Mouse (Mus musculus): Measurements from ENCODE around the gene Gba2.

The Gba2 gene

DNA sequence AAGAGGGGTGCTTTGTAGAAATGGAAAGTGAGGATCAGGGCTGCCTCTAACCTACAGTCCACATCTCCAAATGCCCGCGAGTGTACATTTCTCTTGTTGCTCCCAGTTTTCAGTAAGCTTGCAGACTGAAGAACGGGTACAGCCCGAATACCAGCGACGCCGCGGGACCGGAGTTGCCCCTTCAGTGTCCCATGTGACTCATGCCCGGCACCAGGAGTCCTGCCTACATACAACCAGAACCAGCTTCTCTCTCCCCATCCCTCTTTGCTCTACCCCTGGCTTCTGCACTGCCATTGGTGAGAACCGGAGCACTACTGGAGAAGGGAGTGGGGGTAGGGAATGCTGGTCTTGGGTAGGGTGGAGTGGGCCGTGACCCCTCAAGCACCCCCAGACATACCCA is 2.7 kb upstream of the Gba2 start:
- DNase-seq (ENCODE audit: low spot score in 2 of 2): no peak

DNA sequence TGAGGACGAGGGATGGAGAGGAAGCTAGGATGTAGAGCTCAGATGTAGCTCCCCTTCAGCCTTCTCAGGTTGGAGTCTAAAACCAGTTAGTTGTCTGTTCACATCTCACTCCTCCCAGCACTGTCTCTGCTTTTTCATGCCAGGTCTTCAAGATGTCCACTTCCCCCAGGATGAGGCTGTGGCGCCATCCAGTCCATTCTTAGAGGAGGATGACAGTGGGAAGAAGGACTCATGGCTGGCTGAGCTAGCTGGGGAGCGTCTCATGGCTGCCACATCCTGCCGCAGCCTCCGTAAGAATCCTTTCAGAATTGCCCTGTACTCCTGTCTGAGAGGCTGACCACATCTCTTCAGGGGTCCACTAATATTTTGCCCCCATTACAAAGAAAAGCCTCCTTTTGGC is 2.0 kb upstream of the Gba2 start:
- no peak for DNase-seq (ENCODE audit: low spot score in 2 of 2)

DNA sequence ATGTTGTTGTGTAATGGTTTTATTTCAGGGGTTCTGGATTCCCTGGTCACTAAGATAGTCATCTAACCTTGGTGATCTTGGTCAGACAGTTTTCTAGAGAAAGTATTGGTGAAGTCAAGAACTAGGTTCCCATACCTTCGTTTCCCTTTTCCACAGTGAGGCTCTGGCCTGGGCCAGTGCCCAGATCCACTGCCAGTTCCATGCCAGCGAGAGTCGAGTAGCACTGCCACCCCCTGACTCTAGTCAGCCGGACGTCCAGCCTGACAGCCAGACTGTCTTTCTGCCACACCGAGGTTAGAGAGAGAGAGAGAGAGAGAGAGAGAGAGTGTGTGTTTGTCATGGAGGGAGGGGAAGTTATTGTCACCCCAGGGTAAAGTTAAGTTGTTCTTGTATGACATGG is 1.1 kb upstream of the Gba2 start:
- DNase-seq (ENCODE audit: low spot score in 2 of 2): no peak

DNA sequence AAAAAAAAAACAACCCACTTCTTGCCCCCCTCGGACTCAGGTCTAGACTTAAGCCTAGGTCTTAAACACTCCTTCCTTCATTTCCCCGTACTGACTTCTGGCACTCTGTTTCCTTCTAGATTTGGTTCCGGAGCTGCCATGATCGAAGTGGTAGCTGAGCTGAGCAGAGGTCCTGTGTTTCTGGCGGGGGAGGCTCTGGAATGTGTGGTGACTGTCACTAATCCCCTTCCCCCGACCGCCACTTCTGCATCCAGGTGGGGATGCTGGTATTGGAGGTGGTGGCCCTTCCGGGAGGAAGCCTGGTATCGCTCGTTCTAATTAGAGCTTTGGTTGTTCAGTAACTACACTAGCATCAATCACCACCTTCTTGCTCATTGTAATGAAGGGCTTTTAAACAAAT is 583 bp upstream of the Gba2 start:
- no peak for DNase-seq (ENCODE audit: low spot score in 2 of 2)

DNA sequence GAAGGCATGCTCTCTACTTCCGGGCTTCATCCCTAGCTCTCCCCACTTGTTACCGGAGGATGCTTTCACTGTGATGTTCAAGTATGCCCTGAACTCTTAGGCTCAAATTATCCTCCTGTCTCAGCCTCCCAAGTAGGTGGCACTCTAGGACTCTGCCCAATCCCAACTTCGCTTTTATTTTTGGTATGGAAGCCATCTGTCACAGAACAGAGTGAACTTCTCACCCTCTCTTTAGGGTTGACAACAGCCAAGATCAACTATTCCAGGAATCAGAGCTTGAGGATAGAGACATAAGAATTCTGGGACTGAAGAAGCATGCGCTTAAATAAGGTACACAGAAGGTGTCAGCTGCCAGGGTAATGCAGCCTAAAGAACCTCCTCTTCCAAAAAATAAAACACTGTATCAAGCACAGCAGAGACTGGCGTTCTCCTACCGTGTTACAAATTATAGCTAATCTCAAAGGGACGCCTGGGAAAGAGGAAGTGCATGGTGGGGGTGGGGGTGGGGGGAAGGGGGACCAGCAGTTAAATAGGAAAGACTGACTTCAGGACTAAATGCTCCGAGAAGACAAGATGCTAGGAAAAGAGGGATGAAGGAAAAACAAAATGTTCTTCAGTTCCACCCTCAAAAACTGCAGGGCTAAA is 1.3 kb downstream of the Gba2 start:
- no peak for DNase-seq (ENCODE audit: low spot score in 2 of 2)

DNA sequence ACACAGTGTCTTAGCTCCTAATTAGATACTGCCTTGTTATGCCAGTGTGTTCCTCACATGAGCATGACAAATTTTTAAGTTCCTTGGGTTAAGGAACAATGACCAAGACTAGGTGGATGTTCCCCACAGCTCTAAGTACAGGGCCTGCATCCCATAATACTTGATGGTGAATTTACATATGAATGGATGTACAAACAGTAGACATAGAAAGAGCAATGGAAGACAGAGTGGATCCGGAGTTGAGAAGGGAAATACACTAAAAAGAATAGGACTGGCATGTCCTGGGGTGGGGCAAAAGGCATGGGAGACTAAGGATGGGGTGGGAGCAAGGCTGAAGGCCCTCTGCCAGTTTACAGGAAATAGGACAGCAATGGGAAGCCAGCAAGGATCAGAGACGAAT is 3.3 kb downstream of the Gba2 start:
- DNase-seq (ENCODE audit: low spot score in 2 of 2): no peak

DNA sequence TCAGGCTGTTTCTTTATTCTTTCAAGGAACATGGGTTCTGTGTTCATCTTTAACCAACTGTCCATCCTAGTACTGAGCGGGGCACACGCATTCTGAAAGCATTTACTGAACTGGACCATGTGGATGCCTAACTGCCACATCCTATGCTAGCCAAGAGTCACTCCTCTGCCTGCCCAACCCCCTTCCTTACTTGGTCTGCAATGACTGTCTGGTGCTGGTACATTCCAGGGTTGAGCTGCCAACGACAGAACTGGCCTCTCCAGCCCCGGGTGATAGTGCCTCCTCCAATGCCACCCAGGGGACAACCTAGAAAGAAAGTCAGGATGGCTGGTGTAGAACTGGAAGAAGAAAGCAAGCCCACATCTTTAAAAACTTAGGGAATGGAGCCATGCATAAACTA is 5.1 kb downstream of the Gba2 start:
- no peak for DNase-seq (ENCODE audit: low spot score in 2 of 2)

DNA sequence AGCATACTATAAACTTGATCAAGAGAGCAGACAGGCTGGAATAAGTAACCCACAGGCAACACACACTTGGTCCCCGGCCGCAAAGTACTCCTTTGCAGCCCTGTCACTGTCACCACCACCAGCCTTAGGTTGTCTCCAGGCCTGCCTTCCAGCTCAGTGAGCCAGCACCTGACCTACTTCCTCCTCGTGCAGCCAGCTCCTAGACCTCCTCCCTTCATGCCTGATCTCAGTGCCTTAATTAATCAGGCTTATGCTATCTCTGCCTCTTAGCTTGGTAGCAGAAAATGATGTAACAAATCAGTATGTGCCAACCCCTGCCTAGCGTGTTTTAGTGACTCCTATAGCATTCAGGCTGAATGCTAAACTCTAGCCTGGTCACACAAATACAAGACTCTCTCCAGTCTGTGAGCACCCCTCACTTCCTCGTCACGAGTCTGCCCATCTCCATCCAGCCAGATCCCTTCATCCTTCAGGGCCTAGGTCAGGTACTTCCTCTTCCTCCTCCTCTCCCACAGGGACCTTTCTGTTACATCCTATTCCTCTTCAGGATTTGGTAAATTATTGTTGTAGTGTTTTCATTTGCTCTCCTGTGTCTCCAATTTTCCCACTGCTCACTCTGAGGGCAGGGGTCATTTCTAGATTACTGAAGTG is 7.2 kb downstream of the Gba2 start:
- DNase-seq (ENCODE audit: low spot score in 2 of 2): no peak

DNA sequence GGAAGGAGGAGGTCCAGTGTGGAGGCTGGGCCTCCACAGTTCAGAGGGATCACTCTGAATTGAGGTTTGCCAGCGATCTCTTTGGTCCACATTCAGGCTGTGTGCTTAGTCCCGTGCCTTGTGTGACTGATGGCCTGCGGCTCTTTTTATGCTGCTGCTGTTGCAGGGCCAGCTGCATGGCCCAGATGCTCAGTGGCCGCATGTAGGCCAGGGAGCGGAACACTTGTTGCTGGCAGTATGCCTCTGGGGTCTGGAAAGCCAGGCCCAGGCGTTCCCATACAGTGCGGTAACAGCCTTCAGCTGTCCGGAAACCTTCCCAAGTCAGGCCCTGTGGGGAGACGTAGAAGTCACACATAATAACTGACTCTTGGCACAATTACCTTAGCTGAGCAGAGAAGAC is 11.5 kb downstream of the Gba2 start:
- no peak for DNase-seq (ENCODE audit: low spot score in 2 of 2)

DNA sequence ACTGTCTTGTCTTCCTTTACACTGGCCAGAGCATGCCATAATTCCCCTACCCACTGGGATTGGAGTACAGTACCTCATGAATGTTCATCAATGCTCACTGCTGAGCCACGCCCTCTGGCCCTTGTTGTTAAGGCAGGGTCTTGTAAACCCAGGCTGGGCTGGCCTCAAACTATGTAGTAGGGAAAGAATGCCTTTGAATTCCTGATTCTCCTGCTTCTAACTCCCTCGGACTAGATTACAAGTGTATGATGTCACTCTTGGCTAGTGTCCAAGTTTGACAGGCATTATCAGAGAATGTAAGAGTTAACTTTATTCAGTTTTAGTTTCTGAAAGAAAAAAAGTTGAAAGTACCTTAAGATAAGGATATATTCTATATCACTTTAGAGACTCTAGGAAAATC is 14.4 kb downstream of the Gba2 start:
- DNase-seq (ENCODE audit: low spot score in 2 of 2): no peak

DNA sequence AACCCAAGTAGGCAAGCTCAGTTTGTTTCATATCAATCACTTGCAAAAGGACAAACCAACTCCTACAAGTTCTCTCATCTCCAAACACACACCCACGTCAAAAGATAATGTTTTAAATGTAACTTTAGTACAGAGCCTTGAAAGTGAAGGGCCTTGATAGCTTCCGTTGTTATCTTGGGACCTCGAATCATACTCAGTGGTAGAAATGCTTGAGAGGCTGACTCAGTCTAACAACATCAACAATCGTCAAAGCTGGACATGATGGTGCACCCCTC is 15.1 kb downstream of the Gba2 start:
- no peak for DNase-seq (ENCODE audit: low spot score in 2 of 2)

DNA sequence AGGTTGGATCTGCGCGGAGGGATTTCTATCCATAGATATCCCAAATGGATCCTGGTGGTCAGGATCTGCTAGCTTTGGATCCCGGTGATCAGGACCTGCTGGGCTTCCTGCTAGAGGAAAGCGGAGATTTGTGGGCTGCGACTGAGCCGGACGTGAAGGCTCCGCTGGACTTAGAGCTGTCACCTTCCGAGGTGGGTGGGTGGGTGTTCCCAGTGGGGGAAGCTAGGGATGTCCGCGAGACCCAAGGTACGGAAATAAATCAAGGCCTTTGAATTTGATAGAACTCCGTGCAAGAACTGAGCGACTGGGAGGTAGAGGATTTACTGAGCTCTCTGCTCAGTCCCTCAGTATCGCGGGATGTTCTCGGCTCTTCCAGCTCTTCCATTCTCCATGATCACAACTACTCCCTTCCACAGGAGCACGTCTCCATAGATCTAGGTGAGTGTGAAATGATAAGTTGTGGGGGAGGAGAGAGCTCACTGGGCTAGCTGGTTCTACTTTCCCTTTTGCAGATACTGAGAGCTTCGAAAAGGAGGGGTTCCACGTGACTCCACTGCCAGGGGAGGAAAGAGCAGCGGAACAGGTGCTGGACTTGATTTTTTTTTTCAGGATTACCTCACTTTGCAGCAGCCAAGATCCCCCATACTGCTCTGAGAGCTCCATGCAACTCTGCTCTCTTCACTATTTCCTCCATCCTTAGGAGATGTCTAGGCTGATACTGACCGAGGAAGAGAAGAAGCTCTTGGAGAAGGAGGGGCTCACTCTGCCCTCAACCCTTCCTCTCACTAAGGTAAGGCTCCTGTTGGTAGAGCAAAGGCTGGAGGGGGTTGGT is 15.7 kb downstream of the Gba2 start:
- DNase-seq (ENCODE audit: low spot score in 2 of 2): no peak

DNA sequence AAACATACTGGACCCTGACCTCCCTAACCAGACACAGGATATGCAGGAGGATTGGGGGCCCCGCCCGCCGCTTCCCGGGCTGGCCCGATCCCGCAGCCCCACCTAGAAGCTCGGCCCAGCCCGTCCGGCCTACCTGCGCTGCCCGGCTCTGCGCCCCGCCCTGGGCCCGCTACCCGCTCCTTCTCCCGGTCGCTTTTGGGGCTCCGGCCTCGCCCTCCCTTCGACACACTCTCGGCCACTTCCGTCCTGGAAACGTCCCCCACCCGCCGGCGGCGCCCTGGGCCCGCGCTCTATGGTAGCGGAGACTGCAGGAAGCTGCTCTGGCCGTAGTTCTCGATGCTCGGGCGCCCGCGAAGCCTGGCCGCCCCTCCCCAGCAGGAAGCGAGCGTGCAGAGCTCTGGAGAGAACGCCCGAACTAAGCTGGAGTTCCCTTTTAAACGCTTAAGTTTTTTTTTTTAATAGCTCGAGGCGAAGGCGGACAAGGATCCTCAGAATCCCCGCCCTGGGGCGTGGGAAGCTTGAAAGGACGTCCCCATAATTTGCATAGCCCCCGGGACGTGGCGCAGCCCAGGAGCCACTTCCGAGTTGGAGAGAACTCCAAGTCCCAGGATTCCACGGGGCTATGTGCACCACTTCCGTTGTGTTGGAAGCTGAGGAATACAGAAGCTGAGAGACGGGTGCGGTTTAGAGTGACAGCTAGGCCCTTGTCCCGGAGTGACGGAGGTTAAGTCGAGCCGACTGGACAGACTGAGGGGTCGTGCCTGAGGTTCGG is 16.5 kb downstream of the Gba2 start, which contains the start of the genes Creb3 and Tln1:
Creb3 (plus strand) TSS at position 336 of the 772 bp plus-strand sequence.
Tln1 (minus strand) TSS at position 695 of the 772 bp plus-strand sequence.
- DNase-seq (ENCODE audit: low spot score in 2 of 2): peak; percentile 93

DNA sequence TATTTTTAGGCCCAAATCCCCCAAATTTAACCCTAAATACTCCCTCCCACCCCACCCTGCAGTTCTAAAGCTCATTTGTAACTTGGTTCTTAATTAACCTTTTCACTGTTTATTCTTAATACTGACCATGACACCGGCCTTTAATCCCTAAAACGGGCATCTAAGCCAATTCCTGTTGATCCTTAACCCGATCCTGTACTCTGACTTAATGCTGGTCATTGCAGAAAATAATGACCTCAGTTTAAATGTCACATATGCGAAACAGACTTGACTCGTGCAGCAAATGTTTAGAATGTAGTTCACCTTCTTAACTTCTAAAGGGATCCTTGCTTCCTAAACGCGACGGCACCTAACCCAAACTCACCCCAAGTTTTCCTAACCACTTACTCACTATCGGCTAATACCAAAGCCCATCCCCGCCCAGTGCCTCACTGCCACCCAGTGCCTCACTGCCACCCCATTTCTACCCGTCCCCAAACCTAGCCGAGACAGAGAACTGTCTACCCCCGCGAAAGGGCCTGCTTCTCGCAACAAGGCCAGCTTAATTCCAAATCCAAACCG is 17.2 kb downstream of the Gba2 start:
- DNase-seq (ENCODE audit: low spot score in 2 of 2): no peak

DNA sequence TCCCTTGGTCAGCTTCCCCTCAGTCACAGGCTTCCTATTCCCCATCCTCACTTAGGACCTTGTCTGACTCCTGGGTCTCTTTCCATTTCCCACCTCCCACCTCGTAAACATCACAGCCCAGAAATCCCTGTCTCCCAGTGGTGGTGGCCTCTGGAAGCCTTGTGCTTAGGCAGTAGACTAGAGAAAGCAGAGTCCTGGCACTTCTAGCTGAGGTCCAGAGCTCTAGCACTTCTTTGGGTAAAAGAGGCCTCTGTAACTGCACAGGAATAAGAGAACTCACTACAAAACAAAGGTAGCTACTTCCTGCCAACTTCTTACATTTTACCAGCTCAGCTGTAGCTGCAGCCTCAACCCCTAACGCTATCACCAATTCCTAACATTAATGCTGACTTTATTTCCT is 17.7 kb downstream of the Gba2 start:
- DNase-seq (ENCODE audit: low spot score in 2 of 2): no peak

DNA sequence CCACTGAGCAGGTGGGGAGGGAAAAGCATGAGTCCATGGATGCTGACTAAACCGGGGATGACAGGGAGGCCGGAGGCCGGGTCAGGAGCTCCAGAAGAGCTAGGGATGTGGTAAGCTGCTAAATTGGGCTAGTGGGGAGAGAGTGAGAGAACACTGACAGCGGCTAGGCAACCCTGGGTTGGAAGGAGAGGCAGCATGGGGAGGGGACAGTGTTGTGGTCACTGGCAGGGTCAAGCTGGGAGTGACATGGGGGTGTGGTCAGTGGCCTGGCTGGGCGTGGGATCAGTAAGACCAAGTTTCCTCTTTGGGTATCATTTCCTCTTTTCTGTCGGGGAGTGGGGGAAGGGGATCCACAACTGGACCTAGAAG is 18.4 kb downstream of the Gba2 start:
- peak; percentile 37 to 69 for DNase-seq (ENCODE audit: low spot score in 2 of 2)

DNA sequence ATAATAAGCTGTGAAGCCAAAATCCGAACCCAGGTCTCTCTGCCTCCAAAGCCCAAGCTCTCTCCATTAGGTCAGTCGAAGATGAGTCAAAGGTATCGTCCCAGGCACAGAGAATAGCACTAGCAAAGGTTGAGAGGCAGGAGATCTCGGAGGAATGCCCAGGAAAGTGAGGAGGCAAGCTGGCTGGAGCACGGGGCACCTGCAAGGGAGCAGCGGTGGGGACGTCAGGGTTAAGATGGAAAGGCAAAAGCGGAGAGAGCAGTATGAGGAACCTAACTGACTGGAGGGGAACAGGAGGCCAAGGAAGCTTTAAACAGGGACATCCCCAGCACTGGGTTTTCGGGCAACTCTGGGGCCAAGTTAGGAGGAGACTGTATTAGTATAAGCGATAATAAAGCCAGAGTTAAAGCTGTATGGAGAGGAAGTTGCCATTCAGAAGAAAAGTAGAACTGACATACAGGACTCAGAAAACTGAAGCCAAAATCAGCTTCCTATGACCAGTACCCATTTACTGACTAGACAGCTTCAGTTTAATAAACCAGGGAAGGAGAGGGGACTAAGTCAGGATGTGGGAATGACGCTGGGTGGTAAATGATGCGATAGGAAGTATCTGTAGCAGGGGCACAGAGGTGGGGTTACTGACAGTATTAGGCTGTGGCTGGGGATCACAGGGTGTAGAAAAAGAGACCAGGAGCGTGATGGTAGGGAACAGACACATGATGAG is 19.0 kb downstream of the Gba2 start:
- DNase-seq (ENCODE audit: low spot score in 2 of 2): no peak

DNA sequence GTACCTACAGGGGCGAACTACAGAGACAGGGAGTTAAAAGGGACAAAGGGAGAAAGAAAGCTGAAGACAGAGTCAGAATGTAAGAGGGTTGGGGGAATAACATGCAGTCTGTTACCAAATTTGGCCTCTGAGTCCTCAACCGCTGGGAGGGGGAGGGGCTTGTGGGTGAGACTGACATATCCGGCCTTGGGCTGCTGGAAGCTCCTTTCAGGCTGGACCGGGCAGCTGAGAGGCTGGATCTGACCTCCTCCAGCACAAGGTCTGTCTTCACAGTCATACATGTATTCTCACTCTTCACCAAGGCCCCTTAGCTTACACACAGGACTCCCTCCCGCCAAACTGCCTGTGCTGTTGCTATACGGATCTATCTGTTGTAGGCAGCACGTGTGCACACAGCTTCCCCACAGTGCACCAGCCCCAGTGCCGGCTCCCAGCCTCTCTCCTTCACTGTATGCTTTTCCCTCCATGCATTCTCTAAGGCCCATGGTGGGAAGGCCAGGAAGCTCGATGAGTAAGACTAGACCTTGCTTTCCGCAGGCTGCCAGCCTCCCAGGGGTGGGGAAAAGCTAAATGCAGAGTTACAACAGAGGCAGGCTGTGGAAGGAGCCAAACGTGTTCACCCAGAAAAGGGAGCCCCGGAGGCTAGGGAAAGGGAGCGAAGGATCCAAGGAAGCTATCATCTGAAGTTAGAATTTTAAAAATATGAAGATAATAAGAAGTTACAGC is 19.9 kb downstream of the Gba2 start:
- peak in 1 of 2 experiments; percentile 35 for DNase-seq (ENCODE audit: low spot score in 2 of 2)

DNA sequence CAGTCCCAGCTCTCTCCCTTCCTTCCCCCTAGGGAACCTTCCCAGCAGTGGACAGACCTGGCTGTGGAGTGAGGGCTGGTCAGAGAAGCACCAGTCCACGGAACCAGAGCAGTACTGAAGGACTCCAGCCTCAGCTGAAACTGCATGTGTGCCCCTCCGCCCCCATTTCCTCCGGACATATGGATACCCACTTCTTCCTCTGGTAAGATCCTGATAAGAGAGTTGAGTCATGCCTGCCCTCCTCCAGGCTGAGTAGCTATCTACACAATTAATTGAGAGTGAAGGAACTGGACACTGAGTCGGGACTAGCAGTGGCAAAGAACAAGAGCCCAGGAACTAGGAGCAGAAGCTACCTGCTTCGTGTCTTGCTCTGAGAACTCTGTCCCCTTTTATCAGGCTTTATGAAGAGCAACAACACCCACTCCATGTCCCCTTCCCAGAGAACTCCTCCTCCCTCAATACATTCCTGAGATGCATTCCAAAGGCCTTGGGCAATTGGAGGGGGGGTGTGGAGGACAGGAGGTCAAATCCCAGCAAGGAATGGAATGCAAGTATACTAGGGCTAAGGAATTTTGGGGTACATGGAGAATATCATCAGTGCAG is 20.5 kb downstream of the Gba2 start:
- no peak for DNase-seq (ENCODE audit: low spot score in 2 of 2)

DNA sequence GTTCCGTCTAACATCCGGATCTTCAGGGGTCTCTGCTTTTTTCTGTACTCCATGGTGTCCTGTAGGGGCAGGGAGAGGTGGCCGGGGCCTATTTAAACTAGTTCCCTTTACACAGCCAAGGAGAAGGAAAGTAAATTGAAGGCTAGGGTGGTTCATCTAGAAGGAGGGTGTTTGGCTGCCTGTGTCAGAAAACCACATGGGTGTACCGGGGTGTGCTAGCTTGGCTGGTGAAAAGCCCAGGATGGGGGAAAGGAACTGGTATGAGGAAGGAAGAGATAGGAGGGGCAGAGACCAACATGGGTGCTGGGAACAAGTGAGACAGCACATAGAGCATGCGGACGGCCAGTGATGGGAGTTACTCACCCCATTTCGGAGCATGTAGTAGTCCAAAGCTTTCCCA is 22.7 kb downstream of the Gba2 start:
- no peak for DNase-seq (ENCODE audit: low spot score in 2 of 2)
